Mouse (Mus musculus) megakaryocyte-erythroid progenitor cell, adult 5-6 weeks (primary cell): ENCODE measurements around the gene Hcfc1r1. TPM values are rescaled to one million over a fixed set of nuclear protein-coding genes. Genes with fewer than 3 reads are reported as not detected.
A peak's percentile ranks its signal among the peaks of the same experiment; 100 is the strongest.

Experiments used
- ATAC-seq: replicated peaks from 2 replicates; pipeline ENCODE4 v1.8.0; 2016; ENCODE audit warnings: mild to moderate bottlenecking, inconsistent platforms; ENCODE audit not compliant: severe bottlenecking, poor library complexity, low FRiP score, low TSS enrichment
- total RNA-seq, 2 experiments: library from RNA; stranded (forward) in 1 of 2; stranded (reverse) in 1 of 2; fragments of 200-1000, 215-1000 nt in 1 of 2; fragments of >200 nt in 1 of 2; fragmentation: Nextera tagmentation in 1 of 2; gene quantifications; 2 replicates each; pipeline ENCODE4 v1.2.3; 2014 to 2017

The Hcfc1r1 gene
- total RNA-seq, 2 experiments from 2014 or later: 30.0 to 56.3 TPM

DNA sequence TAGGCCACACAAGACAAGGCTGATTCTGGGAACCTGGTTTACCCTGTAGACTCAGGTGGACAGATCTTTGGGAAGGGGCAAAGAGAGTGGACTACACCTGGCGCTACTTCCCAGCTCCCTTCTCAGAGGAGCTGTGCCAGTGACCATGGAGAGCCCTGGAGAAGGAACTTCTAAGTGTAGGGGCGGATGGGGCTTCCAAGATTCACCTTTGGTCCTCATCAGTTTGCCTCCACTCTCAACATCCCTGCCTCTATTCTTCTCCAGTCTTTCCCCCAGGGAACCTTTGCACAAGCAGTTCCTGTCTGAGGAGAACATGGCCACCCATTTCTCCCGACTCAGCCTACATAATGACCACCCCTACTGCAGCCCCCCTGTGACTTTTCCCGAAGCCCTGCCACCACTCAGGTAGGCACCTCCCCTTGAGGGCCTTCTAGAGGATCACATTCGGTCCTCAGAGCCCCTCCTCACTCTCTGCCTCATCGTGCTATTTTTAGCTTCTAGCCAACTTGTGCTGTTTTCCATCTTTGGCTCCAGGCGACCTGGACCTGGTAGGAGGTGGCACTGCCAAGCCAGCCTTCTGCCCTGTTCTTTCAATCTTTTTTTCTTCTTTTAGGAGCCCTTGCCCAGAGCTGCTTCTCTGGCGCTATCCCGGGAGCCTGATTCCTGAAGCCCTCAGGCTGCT, 1.0 kb downstream of the Hcfc1r1 start:
- ATAC-seq: no peak

DNA sequence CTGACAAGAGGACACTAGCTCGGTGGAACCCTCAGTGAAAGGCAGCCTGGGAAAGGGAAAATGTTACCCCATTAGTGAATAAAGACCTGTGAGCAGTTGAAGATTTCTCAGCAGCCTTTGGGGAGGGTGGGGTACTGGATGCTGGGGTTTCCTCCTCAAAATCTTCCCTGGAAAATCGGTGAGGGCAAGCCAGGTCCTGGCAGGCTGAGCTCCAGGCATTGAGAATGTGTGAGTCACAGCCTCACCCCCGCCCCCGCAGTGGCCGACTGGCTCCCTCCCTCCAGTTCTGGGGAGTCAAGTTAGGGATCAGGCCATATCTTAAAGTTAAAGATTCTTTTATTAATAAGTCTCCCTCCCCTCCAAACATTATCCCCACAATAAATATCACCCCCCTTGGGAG, 1.7 kb downstream of the Hcfc1r1 start:
- ATAC-seq: no peak

DNA sequence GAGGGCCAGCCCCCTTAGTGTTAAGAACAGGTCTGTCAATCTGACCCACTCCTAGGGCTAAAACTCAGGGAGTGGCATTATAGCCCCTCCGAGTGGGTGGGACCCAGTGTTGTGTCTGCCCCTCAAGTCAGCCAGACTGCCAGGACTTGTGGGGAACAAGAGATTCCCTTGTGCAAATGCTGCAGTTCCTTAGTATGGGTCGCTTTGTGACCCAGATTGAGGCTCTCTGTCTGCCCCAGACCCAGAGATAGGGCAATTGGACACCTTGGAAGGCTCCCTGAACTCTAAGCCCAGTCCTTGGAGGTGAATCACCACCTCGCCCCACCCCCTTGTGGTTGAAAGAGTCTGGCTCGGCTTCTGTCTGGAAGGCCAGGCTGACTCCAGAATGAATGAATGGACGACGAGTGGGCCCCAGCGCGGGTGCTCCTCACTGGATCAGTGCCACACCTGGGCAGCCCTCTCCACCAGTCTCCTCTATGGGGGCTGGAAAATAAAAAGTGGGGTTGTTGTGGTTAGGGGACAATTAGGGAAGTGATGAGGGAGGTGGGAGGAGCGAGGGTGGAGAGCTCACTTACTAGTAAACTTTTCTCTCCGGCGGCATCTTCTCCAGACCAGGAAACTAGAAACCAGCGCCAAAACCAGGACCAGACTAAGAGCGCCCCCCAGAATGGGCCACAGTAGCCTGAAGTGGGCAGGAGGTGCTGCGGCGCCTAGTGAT, 2.3 kb downstream of the Hcfc1r1 start:
- 0 out of 2 replicates have a peak, but pooled peaks have one; percentile 3 for ATAC-seq

DNA sequence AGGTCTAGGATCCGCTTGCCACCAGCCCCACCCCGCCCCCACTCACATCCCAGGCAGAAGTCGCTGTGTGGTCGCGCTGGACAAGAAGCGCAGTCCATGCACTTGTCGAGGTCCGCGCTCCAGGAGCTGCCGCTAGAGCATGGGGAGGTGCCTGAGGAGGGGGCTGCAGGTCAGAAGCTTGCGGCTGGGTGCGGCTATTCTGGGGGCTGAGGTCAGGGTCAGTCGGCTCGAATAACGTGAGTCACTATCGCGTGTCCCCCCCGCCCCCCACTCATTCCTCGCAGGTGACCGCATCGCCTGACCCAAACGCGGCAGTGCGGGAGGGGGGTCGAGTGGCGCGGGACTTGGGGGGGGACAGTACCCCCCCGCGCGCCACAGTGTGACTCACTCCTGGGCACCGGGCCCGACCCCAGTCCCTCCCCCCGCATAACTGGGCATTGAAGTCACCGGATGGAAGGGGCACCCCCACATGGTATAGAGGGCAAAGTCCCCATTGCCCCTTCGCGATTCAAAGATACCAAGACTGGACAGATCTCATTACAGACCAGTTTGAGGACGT, 3.2 kb downstream of the Hcfc1r1 start:
- no peak for ATAC-seq

DNA sequence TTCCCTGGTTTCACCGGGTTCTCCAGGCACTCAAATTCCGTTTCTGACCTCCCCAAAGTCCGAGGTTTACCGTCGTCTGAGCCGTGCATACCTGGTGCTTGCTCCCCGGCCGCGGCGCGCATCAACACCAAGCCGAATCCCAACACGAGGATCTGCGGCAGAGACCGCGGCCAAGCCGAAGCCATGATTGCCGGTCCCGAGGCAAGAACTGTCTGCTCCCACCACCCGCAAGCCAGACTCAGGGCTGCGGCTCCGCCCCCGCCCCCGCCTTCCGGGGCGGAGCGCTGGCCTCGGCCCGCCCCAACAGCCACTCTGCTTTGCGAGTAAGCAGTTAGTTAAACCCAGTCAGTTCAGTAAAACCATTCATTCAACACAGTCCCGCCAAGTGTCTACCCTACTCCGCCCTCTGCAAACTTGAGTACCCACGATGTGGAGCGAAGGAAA, 3.9 kb downstream of the Hcfc1r1 start, which contains the start of gene Tnfrsf12a:
Tnfrsf12a (minus strand) TSS at position 233 of the 444 bp plus-strand sequence.
- peak; percentile 64 for ATAC-seq

DNA sequence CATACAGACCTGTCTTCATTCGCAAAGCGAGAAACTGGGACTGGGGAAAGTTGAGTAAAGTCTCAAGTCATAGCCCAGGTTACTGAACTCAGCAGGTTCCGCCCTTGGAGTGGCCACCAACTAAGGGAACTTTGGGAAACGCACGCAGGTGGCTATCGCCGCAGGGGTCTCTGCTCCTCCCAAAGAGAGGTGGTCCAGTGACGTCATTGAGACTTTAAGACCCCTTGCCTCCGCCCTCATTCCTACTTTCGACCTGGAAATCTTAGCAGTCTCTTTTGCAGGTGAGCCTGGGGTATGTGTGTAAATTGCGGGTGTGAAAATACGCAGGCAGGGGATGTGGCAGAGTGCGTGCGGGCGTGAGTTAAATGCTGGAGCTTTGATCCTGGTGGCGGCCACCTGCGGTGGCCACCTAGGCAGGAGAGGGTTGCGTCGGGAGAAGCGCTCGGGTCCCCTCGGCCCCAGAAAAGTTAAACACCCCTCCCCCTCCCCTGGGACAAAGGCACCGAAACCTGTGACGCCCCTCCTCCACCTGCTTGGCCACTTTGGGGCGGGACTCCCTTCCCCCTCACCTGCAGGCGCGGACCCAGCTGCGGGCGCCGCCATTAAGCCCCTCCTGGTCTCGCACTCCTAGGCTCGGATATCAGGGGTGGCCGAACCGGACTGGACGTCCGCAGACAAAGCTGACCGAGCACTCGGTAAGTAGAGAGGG, 5.9 kb downstream of the Hcfc1r1 start, which contains the start of gene Cldn6:
Cldn6 (plus strand) TSS at position 123 of the 709 bp plus-strand sequence.
- no peak for ATAC-seq

DNA sequence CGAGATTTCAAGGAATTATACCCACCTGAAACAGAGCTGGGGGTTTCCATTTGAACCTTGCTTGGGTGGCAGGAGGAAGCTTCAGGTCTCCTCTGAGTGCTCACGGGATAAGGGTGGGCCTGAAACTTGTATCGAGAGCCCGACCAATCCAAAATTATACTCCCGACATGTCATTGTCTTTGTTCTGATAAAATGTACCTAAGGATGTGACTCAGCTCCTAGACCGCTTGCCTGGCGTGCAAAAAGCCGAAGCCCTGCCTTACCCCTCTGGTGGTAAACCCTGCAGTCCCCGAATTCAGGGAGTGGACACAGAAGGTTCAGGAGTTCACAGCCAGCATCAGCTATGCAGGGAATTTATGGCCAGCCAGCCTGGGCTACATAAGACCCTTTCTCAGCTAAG, 6.9 kb downstream of the Hcfc1r1 start:
- no peak for ATAC-seq

DNA sequence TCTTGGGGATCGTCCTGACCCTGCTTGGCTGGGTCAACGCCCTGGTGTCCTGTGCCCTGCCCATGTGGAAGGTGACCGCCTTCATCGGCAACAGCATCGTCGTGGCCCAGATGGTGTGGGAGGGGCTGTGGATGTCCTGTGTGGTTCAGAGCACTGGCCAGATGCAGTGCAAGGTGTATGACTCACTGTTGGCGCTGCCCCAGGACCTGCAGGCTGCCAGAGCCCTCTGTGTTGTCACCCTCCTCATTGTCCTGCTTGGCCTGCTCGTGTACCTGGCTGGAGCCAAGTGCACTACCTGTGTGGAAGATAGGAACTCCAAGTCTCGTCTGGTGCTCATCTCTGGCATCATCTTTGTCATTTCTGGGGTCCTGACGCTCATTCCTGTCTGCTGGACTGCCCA, 7.7 kb downstream of the Hcfc1r1 start:
- no peak for ATAC-seq

DNA sequence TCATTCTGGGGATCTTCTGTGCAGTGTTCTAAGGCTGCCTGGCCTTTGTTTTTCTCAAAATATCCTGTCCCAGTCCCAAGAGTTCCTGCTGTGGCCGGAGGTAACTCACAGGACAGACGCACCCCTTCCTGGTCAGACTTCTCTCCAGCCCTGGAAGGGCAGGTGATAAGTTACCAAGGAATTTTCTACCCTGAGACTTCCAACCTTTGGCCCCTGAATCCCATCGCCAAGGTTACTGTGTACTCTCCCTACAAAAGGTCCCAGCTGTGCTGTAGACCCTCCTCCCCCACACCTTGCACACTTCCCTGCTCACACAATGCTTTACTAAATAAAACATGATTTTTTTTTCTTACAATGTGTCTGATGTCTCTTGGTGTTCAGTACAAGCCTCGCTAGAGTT, 8.7 kb downstream of the Hcfc1r1 start:
- ATAC-seq: no peak

DNA sequence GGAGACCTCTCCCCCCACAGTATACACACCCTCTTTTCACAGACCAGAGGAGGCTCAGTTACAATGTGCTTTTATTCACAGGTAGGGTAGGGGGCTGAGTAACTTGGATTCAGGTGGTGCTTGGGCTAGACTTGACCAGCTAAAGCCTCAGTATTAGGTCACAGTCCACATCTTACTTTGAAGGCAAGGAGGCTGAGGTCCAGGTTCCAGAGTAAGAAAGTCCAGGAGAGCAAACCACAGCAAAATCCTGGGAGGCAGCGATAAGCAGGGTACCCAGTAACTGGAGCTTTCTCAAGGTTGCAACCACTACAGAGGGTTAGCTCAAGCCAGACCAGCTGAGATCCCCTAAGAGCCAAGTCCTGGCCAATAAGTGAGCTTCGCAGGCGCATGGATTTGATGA, 9.1 kb downstream of the Hcfc1r1 start:
- no peak for ATAC-seq

DNA sequence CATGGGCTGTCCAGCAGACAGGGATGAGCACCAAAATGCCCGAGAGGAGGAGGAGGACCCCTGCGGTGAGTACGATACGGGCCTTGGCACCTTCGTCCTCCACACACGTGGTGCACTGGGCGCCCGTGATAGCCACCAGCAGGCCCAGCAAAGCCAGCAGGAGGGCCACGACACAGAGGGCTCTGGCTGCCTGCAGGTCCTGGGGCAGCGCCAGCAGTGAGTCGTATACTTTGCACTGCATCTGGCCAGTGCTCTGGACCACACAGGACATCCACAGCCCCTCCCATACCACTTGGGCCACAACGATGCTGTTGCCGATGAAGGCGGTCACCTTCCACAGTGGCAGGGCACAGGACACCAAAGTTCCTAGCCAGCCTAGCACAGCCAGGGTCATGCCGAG, 9.8 kb downstream of the Hcfc1r1 start:
- no peak for ATAC-seq

DNA sequence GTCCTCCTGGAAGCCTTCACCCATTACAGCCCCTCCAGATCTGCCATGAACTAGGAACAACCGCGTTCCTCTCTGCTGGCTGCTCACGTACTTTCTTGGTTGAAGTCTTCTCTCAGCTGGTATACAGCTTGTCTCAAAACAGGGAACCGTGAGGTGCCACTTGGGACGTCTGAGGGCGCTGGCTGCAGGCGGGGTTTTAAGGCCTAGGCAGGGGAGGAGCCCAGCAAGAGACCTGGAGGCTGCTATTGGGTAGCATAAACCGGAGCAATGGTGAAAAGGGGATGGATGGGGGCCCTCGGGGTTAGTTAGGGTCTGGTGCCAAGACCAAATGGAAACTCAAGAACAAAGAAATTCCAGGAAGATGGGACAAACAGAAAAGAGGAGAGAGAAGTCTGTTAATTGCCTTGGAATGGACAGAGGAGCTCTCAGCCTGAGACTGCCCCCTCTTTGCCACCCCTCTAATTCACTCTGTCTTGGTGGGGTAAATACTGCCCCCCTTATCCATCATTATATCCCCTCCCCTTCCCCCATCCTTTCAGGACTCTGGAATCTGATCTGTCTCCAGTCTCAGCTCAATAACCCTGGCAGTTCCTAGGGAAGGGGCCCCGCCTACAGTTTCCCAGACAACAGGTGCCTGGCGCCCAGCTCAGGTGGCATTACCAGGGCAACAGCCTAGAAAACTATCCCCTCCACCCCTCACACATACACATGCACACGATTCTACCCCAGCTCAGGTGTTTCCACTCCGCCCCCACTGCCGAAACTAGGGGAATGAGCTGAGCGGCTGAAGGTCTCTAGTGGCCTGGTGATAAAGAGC, 10.7 kb downstream of the Hcfc1r1 start, which contains the start of gene Cldn9:
Cldn9 (minus strand) TSS at position 171 of the 817 bp plus-strand sequence.
- ATAC-seq: no peak

DNA sequence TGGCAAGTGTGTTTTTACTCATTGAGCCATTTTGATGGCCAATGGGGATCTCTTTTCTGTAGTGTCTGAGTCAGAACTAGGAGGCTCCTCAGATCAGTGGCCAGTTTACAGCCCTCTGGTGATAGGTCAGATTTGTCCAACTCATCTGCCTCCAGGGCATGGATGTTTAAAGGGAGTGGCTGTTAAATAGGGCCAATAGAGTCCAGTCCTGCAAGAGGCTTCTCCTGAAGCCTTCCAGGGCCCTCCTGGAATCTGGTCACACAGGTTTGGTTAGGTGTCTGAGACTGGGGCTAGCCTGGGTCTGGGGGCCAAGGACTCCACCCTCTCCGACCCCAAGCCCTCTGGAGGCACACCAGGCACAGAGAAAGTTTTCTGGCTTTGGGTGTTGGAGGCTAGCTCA, 21.1 kb downstream of the Hcfc1r1 start:
- ATAC-seq: no peak

DNA sequence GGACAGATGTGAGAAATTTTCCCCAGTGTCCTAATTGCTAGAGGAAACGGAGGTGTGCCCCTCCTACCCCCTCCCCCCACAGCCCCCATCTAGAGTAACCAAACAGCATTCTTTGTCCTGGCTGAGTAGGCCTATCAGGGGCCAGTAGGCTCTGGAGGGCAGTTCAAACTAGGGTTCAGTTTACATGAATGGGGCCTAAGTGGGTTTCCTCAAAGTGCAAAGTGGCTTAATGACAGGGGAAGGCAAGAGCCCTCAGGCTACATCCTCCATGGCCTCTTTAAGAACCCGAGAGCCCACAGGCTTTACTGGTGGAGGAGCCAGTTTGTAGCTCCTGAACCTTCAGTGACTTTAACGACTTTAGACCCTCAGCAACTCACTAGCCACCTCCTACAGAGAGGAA, 22.4 kb downstream of the Hcfc1r1 start:
- ATAC-seq: no peak

DNA sequence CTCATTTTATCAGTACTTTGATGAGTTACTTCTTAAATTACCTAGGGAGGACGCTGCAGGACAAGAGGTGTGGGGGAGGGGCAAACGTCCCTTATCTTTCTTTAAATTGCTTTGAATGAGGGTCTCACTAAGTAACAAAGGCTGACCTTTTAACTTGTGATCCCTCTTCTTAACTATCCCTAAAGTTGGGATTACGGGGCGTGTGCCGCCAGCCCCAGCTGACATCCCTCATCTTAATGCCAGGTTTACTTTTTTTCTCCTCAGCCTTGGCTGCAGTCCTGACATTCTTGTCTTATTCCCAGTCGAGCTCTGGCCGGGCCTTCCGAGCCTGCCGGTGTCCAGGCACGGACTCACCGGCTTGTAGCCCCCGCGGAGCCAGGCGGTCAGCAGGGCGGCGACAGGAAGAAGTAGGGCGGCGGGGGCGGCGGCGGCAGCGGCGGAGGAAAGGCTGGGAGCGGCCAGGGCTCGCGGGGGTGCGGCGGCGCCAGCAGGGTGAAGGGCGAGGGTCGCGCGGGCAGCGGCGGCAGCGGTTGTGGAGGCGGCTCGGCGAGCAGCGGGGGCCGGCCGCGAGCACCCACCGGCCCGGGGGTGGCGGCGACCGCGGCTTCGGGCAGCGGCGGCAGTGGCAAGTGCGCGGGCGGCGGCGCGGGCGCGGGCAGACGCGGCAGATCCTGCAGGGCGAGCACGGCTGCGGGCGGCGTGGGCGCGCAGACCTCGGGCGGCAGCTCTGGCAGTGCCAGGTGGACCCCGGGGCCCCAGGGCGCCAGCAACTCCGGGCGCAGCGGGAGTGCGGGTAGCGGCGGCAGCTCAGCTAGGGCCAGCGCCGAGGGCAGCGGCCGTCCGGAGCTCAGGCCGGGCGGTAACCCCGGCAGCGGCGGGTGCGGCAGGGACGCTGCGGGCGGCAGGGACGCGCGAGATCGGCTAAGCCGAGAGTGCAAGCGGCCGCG, 26.0 kb downstream of the Hcfc1r1 start:
- ATAC-seq: no peak

DNA sequence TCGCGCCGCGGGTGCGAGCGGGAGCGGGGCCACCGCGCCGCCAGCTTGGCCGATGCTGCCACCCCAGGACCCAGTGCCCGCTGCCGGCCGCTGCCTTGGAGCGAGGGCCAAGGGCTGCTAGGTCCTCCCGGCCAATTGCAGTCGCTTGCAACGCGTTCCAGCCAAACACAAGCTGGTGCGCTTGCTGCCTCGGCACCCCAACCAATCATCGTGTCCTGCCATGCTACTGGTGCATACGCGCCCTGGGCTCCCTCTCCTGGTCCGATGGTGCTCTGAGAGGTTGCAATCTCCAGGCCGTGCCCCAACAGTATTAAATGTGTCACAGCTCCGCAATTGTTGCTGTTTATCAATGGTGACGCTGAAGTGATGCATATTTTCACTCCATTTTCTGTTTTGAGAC, 26.7 kb downstream of the Hcfc1r1 start:
- peak; percentile 100 for ATAC-seq

DNA sequence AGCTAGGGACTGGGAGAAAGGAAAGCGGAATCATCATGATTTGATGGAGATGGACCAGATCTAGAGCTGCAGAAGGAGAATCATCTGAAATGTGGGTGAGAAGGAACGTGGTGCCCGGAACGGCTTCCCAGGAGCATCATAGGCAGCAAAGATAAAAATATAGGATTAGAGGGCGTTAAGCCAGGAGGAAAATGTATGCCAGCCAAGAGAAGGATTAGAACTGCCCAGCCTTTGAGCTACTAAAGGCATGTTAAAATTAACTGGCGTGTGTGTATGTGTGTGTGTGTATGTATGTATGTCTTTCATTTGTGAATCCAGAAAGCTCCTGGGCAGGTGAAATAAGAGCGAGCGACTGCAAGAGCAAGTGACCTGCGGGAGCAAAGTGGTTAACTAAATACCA, 29.9 kb downstream of the Hcfc1r1 start:
- no peak for ATAC-seq

DNA sequence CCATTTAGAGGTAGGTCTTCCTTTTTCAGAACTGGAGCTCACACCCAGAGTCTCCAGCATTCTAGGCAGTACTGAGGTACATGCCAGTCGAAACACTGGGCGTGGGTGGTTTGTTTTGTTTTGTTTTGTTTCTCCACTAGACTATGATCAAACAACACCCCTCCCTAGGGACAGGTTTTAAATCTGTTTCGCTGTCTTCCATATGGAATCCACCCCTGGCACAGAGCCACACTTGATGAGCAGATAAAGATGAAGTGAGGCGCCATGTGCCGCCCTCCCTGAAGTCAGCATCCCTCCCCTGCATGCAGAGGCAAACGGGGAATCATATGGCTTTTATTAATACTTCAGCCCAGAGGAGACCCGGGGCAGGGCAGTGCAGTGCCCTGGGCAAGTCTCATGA, 31.3 kb downstream of the Hcfc1r1 start:
- ATAC-seq: no peak
